9 mouse cellular contexts compared by ENCODE assay signal in genomic region chr7:80130344-80131055, GRCm38 (mm10). TPM values are rescaled to one million over a fixed set of nuclear protein-coding genes. Genes with fewer than 3 reads are reported as not detected.
A peak's percentile ranks its signal among the peaks of the same experiment; 100 is the strongest.
DNase-seq lines count a peak whose midpoint lies in the region; ATAC-seq and TF ChIP-seq lines count a peak whose summit lies in the region.
"Had no signal": no experiment of that assay in that cellular context is flagged by ENCODE, and none has a peak within 500 bp of the region (broad histone marks: within the 10 kb centered on the region; RNA-seq: fewer than 3 reads in every experiment).

No protein-coding gene starts in this region.

- intact Hi-C loops in heart, adult 2 months (cut with DNase I), result loop anchor here (2.0 kb wide), 1 partner anchor 16 kb away; the partner anchor contains the start of gene Idh2

- ATAC-seq in lung, postnatal 0 days, result peak; percentile 11; the same call in 1 of the 2 replicates
- ATAC-seq in intestine, embryonic 15.5 days, result peak; percentile 70
- no peak for ATAC-seq in midbrain, embryonic 13.5 days

- peaks cover 7% of the 10 kb centered on the region; the same call in 1 of the 2 replicates for H3K4me1 ChIP-seq in lung, postnatal 0 days (ENCODE audit: insufficient read depth, low read depth, low read length)
- peaks cover 13% of the 10 kb centered on the region for H3K4me1 ChIP-seq in heart, adult 2 months (ENCODE audit: control insufficient read depth, insufficient read depth, low read length)
- H3K4me1 ChIP-seq in intestine, embryonic 15.5 days (replicated peaks), result peaks cover 17% of the 10 kb centered on the region
- H3K4me1 ChIP-seq in midbrain, embryonic 13.5 days (replicated peaks), result no peaks in the 10 kb centered on the region
- H3K4me1 ChIP-seq in forebrain, embryonic 10.5 days, result peaks cover 13% of the 10 kb centered on the region

- WGBS in lung, postnatal 0 days, result 39% methylated on average over 12 of the region's 12 CpGs
- 37% methylated on average over 12 of the region's 12 CpGs for WGBS in heart, adult 2 months
- 39% methylated on average over 12 of the region's 12 CpGs for WGBS in intestine, embryonic 15.5 days
- 45% methylated on average over 12 of the region's 12 CpGs for WGBS in midbrain, embryonic 13.5 days
- 46% methylated on average over 12 of the region's 12 CpGs for WGBS in forebrain, embryonic 10.5 days

- H3K9me3 ChIP-seq in lung, postnatal 0 days (ENCODE audit: low read length), result no peaks in the 10 kb centered on the region
- no peaks in the 10 kb centered on the region for H3K9me3 ChIP-seq in intestine, embryonic 15.5 days
- no peaks in the 10 kb centered on the region for H3K9me3 ChIP-seq in midbrain, embryonic 13.5 days
- H3K9me3 ChIP-seq in forebrain, embryonic 10.5 days, result no peaks in the 10 kb centered on the region
- H3K9me3 ChIP-seq: embryonic facial prominence, embryonic 12.5 days had no signal

- no peaks in the 10 kb centered on the region for H3K27me3 ChIP-seq in lung, postnatal 0 days (replicated peaks; ENCODE audit: insufficient read depth, low read length)
- H3K27me3 ChIP-seq in heart, adult 2 months (ENCODE audit: control insufficient read depth, insufficient read depth, low read length), result no peaks in the 10 kb centered on the region
- no peaks in the 10 kb centered on the region for H3K27me3 ChIP-seq in intestine, embryonic 15.5 days (replicated peaks)
- no peaks in the 10 kb centered on the region for H3K27me3 ChIP-seq in midbrain, embryonic 13.5 days
- no peaks in the 10 kb centered on the region for H3K27me3 ChIP-seq in forebrain, embryonic 10.5 days (ENCODE audit: poor library complexity, severe bottlenecking)
- H3K27me3 ChIP-seq: embryonic facial prominence, embryonic 12.5 days had no signal

- H3K79me2 ChIP-seq in heart, adult 2 months (replicated peaks; ENCODE audit: control insufficient read depth, insufficient read depth, low read length), result no peaks in the 10 kb centered on the region

- H3K4me2 ChIP-seq in lung, postnatal 0 days (replicated peaks; ENCODE audit: low read depth, low read length), result no peak overlapping the region
- H3K4me2 ChIP-seq in intestine, embryonic 15.5 days (replicated peaks), result 0 out of 2 replicates have a peak overlapping the region, but pooled peaks have one; percentile 14
- no peak overlapping the region for H3K4me2 ChIP-seq in midbrain, embryonic 13.5 days (replicated peaks)
- H3K4me2 ChIP-seq: embryonic facial prominence, embryonic 12.5 days had no signal

- peak; percentile 45 for DNase-seq in lung, postnatal 0 days (ENCODE audit: low spot score)
- no peak for DNase-seq in lung, postnatal 10 days
- peak; percentile 56 to 79 for DNase-seq in heart, adult 2 months
- peak; percentile 36 for DNase-seq in yolk sac, embryonic 10.5 days (ENCODE audit: low spot score)
- no peak for DNase-seq in forebrain, embryonic 10.5 days (ENCODE audit: extremely low spot score, low spot score)
- DNase-seq: left cerebral cortex, postnatal 4 days had no signal

- no peak overlapping the region for H3K9ac ChIP-seq in lung, postnatal 0 days (replicated peaks; ENCODE audit: low read depth)
- peak overlapping the region; percentile 64 for H3K9ac ChIP-seq in heart, adult 2 months (ENCODE audit: low read depth, low read length)
- H3K9ac ChIP-seq in intestine, embryonic 15.5 days, result no peak overlapping the region
- no peak overlapping the region for H3K9ac ChIP-seq in midbrain, embryonic 13.5 days (replicated peaks)
- H3K9ac ChIP-seq: embryonic facial prominence, embryonic 12.5 days had no signal

- H3K27ac ChIP-seq in lung, postnatal 0 days (ENCODE audit: low read length), result no peak overlapping the region
- H3K27ac ChIP-seq in heart, adult 2 months, result peak overlapping the region; percentile 93
- no peak overlapping the region for H3K27ac ChIP-seq in intestine, embryonic 15.5 days
- H3K27ac ChIP-seq in midbrain, embryonic 13.5 days, result no peak overlapping the region
- no peak overlapping the region for H3K27ac ChIP-seq in forebrain, embryonic 10.5 days
- H3K27ac ChIP-seq: embryonic facial prominence, embryonic 12.5 days had no signal

- H3K36me3 ChIP-seq in lung, postnatal 0 days (ENCODE audit: insufficient read depth, low read length), result no peaks in the 10 kb centered on the region
- H3K36me3 ChIP-seq in heart, adult 2 months (ENCODE audit: control insufficient read depth, insufficient read depth, low read length), result no peaks in the 10 kb centered on the region
- no peaks in the 10 kb centered on the region for H3K36me3 ChIP-seq in intestine, embryonic 15.5 days
- no peaks in the 10 kb centered on the region for H3K36me3 ChIP-seq in midbrain, embryonic 13.5 days
- no peaks in the 10 kb centered on the region for H3K36me3 ChIP-seq in forebrain, embryonic 10.5 days (replicated peaks)
- H3K36me3 ChIP-seq: embryonic facial prominence, embryonic 12.5 days had no signal

- TF ChIP-seq EP300 in lung, postnatal 0 days (IDR thresholded peaks at IDR 0.05), result no peak
- peak; percentile 67 for TF ChIP-seq EP300 in heart, adult 2 months (IDR thresholded peaks at IDR 0.05; ENCODE audit: insufficient read depth, low read depth, low read length)

- peak; percentile 80 for TF ChIP-seq POLR2A in heart, adult 2 months (IDR thresholded peaks at IDR 0.05; ENCODE audit: insufficient read depth, low read depth, low read length)

- no peak for TF ChIP-seq CTCF in lung, postnatal 0 days (IDR thresholded peaks at IDR 0.05)
- no peak for TF ChIP-seq CTCF in heart, adult 2 months (IDR thresholded peaks at IDR 0.05)

- H3K4me3 ChIP-seq in lung, postnatal 0 days (ENCODE audit: low read depth, low read length), result no peak overlapping the region
- no peak overlapping the region for H3K4me3 ChIP-seq in heart, adult 2 months
- no peak overlapping the region for H3K4me3 ChIP-seq in intestine, embryonic 15.5 days (replicated peaks)
- H3K4me3 ChIP-seq in midbrain, embryonic 13.5 days (replicated peaks), result no peak overlapping the region
- no peak overlapping the region for H3K4me3 ChIP-seq in forebrain, embryonic 10.5 days
- H3K4me3 ChIP-seq: embryonic facial prominence, embryonic 12.5 days had no signal

RNA-seq across cellular contexts. Expression of gene Idh2, which starts 15.3 kb away (rescaled TPM):
- polyA plus RNA-seq in lung, postnatal 0 days (2015; fragmentation: Nextera tagmentation; extraction: Ambion mirVana), result 296 and 298 TPM in 2 replicates
- total RNA-seq in heart, adult 2 months (2021), result 1,000 to 10,000 TPM; 1,877 to 2,293 TPM
- polyA plus RNA-seq in heart, adult 2 months (2012; rRNA removed), result 1,651 and 1,954 TPM in 2 replicates
- 520 and 568 TPM in 2 replicates for polyA plus RNA-seq in intestine, embryonic 15.5 days (2015; fragmentation: Nextera tagmentation; extraction: Ambion mirVana)
- 291 and 296 TPM in 2 replicates for polyA plus RNA-seq in midbrain, embryonic 13.5 days (2015; fragmentation: Nextera tagmentation; extraction: Ambion mirVana)
- 462 and 476 TPM in 2 replicates for polyA plus RNA-seq in forebrain, embryonic 10.5 days (2016; fragmentation: Nextera tagmentation; extraction: Ambion mirVana)

RNA-seq across cellular contexts. Expression of gene Sema4b, which starts 56.1 kb away (rescaled TPM):
- 11.6 and 11.8 TPM in 2 replicates for polyA plus RNA-seq in lung, postnatal 0 days (2015; fragmentation: Nextera tagmentation; extraction: Ambion mirVana)
- total RNA-seq in heart, adult 2 months (2021), result 10 to 100 TPM; 10.5 to 11.4 TPM
- 10.5 and 12.3 TPM in 2 replicates for polyA plus RNA-seq in heart, adult 2 months (2012; rRNA removed)
- 16.8 and 16.9 TPM in 2 replicates for polyA plus RNA-seq in intestine, embryonic 15.5 days (2015; fragmentation: Nextera tagmentation; extraction: Ambion mirVana)
- polyA plus RNA-seq in midbrain, embryonic 13.5 days (2015; fragmentation: Nextera tagmentation; extraction: Ambion mirVana), result 22.8 and 24.0 TPM in 2 replicates
- 15.1 and 15.9 TPM in 2 replicates for polyA plus RNA-seq in forebrain, embryonic 10.5 days (2016; fragmentation: Nextera tagmentation; extraction: Ambion mirVana)

Comparison
In these comparisons a context has a peak if more than half of its experiments do, and no peak if none do; other contexts are left out.
1. DNase-seq: peak in lung, postnatal 0 days (single experiment), heart, adult 2 months (2 of 2) and yolk sac, embryonic 10.5 days (single experiment); none in lung, postnatal 10 days (single experiment) and forebrain, embryonic 10.5 days (single experiment).